Mouse (Mus musculus) forebrain, embryonic 13.5 days (tissue): ENCODE data around the gene Epb41l4b. TPM values are rescaled to one million over a fixed set of nuclear protein-coding genes. Genes with fewer than 3 reads are reported as not detected.

Experiments
- ATAC-seq: fragments of 200-750 bp; cut with Nextera tagmentation; 2 replicates; pipeline ENCODE4 v1.8.0; 2017
- H3K27ac ChIP-seq: fragments of 300-500 bp; sonication (generic); 2 replicates; pipeline ENCODE4 v1.5.1; 2015; ENCODE audit warnings: inconsistent platforms, mild to moderate bottlenecking, moderate library complexity
- H3K27me3 ChIP-seq: fragments of 300-500 bp; sonication (generic); 2 replicates; pipeline ENCODE4 v1.6.1; 2015; ENCODE audit warnings: mild to moderate bottlenecking, inconsistent platforms
- H3K36me3 ChIP-seq: fragments of 300-500 bp; sonication (generic); 2 replicates; pipeline ENCODE4 v1.6.1; 2015; ENCODE audit warnings: mild to moderate bottlenecking, inconsistent platforms; ENCODE audit not compliant: poor library complexity, severe bottlenecking
- H3K4me1 ChIP-seq: fragments of 300-500 bp; sonication (generic); 2 replicates; pipeline ENCODE4 v1.6.1; 2015; ENCODE audit warnings: inconsistent platforms
- H3K4me2 ChIP-seq: fragments of 300-500 bp; sonication (generic); 2 replicates; pipeline ENCODE4 v1.6.1; 2015; ENCODE audit warnings: inconsistent platforms, mild to moderate bottlenecking, moderate library complexity
- H3K4me3 ChIP-seq: fragments of 300-500 bp; sonication (generic); 2 replicates; pipeline ENCODE4 v1.5.1; 2015; ENCODE audit warnings: mild to moderate bottlenecking, inconsistent platforms
- H3K9ac ChIP-seq: fragments of 300-500 bp; sonication (generic); 2 replicates; pipeline ENCODE4 v1.6.1; 2015; ENCODE audit warnings: mild to moderate bottlenecking, inconsistent platforms
- H3K9me3 ChIP-seq: fragments of 300-500 bp; sonication (generic); replicated peaks from 2 replicates; pipeline ENCODE4 v1.6.1; 2016; ENCODE audit warnings: inconsistent platforms
- whole genome bisulfite sequencing: fragments of 180-500 bp; shearing (Covaris S2); methylation state at CpG from one replicate; pipeline ENCODE4 v1.1.7; 2015; 5-methylcytosine and 5-hydroxymethylcytosine counted together
- polyA plus RNA-seq: library from polyadenylated mRNA; unstranded; fragments of >200 nt; fragmentation: Nextera tagmentation; extraction: Ambion mirVana; gene quantifications from 2 replicates; pipeline ENCODE4 v1.2.1, GENCODE M21; 2015

Gene Epb41l4b
- polyA plus RNA-seq, 1 experiment from 2014 or later: 0.56 TPM

DNA sequence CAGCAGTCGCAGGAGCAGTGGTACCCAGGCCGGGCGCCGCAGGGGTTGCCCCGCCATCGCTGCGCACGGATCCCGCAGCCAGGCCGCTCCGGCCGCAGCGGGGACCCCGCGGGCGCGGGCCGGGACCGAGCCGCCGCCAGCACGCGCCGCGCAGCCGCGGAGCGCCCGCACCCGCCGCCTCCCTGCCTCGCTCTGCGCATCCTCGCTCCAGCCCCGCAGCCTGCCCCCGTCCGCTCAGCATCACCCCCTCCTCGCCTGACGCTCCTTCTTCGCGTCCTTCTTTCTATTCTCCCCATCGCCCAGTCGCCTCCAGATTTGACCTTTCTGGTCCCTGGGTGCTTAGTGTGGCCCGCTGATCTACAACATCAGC is 153.0 kb downstream of the Epb41l4b start, which contains the start of gene Frrs1l:
Gene Frrs1l (minus strand): TSS at position 177 of the 370 bp plus-strand sequence.
- Histone ChIP-seq H3K4me3 (peak within 1 kb of the TSS; percentile 68), H3K9ac (peak within 1 kb of the TSS; percentile 80), H3K36me3 (no peaks in the 10 kb centered on the region), H3K27ac (peak within 1 kb of the TSS; percentile 81), H3K9me3 (0 out of 2 replicates have a peak, but pooled peaks cover 4% of the 10 kb centered on the region), H3K4me2 (peak within 1 kb of the TSS; percentile 92), H3K27me3 (peaks cover 17% of the 10 kb centered on the region), H3K4me1 (0 out of 2 replicates have a peak, but pooled peaks cover 4% of the 10 kb centered on the region)
- WGBS: 0% methylated on average over 11 of the region's 44 CpGs
- ATAC-seq: peak; percentile 93

DNA sequence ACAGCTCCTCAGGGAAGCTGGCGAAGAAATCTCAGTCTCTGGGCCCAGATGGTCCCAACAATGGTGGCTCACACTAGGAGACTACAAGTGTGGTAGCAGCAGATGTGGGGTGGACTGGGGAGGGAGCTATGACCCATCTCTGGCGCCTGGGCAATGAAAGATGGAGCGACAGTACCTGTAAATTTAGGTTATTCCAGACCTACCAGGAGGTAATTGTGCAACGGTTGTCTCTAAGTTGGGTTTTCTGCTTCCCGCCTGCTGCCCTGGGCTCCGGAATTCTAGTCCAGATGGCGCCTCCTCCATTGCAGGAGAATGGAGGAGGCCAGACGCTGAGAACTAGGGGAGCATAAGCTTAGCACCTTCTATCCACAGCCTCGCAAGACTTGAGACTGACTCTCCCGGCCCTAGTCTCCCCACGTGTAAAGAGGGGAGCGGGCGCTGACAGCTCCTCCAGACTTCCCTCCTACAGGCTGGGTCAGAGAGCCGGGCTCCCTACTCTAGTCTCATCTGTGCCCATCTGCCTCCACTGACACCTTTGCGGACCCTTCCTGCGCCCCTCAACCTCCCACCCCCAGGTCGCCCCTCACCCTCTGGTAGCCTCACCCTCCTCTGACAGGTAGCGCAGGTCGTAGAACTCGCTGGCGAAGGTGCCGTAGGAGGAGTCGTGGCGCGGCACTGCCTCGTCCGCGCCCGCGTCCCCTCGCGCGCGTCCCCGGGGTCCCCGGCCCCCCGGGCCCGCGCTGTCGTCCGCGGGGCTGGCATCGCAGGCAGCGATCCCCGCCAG is 153.6 kb downstream of the Epb41l4b start:
- H3K27ac ChIP-seq: peak overlapping the region; percentile 81
- peak overlapping the region; percentile 92 for H3K4me2 ChIP-seq
- H3K9ac ChIP-seq: peak overlapping the region; percentile 80
- WGBS: under 1% methylated on average over 40 of the region's 45 CpGs
- H3K27me3 ChIP-seq: peaks cover 17% of the 10 kb centered on the region
- peak; percentile 87 for ATAC-seq
- H3K36me3 ChIP-seq: no peaks in the 10 kb centered on the region
- H3K9me3 ChIP-seq: 0 out of 2 replicates have a peak, but pooled peaks cover 4% of the 10 kb centered on the region
- H3K4me1 ChIP-seq: 0 out of 2 replicates have a peak, but pooled peaks cover 4% of the 10 kb centered on the region
- H3K4me3 ChIP-seq: peak overlapping the region; percentile 68

DNA sequence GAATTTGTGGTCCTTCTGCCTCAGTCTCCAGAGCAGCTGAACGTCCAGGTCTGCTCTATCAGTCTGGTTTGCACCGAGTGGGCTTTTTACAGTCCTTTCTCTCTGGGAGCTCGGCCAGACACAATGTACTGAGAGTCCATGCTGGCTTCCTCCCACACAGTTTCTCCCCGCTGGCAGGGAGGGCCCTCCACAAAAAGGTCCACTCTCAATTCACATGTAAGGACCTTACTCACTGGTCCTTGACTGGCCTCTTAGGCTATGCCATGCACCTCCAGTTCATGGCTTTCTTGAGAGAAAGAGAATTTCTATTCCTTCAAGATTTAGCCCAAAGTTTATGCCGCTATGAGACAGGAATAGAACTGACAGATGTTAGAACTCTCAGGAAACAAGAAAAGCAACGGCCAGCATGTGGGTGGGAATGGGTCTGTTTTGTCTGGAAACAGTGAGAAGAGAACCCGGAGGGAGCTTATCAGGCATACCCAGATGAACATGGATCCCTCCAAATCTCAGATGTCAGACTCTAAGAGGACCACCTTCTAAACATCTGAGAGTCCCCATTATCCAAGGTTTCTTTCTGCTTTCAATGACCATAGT is 177.6 kb downstream of the Epb41l4b start:
- Histone ChIP-seq H3K9me3 (no peaks in the 10 kb centered on the region), H3K4me3 (no peak overlapping the region), H3K27me3 (no peaks in the 10 kb centered on the region), H3K36me3 (peaks cover 29% of the 10 kb centered on the region), H3K27ac (no peak overlapping the region), H3K4me1 (no peaks in the 10 kb centered on the region), H3K4me2 (no peak overlapping the region), H3K9ac (no peak overlapping the region)
- ATAC-seq: no peak
- 85% methylated on average over 7 of the region's 7 CpGs for WGBS

DNA sequence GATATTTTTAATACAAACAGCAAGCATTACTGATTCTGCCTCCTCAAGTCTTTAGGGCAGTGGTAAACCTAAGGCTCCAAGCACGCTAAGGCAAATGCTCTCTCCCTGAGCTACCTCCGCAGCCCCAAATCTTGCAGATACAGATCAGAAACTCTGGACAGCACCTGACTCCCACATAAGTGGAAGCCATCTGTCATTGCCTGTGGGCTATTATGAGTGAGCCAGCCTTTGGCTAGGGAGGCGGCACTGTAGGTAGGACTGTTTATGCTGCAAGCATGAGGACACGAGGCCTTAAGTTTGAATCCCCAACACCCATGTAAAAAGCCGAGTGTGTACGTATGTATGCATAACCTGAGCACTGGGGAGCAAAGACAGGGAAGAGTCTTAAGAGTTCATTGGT is 179.6 kb downstream of the Epb41l4b start:
- H3K27ac ChIP-seq: no peak overlapping the region
- no peaks in the 10 kb centered on the region for H3K9me3 ChIP-seq
- no peak overlapping the region for H3K4me3 ChIP-seq
- ATAC-seq: no peak
- no peak overlapping the region for H3K4me2 ChIP-seq
- 92% methylated on average over 6 of the region's 6 CpGs for WGBS
- no peaks in the 10 kb centered on the region for H3K4me1 ChIP-seq
- peaks cover 33% of the 10 kb centered on the region for H3K36me3 ChIP-seq
- H3K9ac ChIP-seq: no peak overlapping the region
- no peaks in the 10 kb centered on the region for H3K27me3 ChIP-seq

DNA sequence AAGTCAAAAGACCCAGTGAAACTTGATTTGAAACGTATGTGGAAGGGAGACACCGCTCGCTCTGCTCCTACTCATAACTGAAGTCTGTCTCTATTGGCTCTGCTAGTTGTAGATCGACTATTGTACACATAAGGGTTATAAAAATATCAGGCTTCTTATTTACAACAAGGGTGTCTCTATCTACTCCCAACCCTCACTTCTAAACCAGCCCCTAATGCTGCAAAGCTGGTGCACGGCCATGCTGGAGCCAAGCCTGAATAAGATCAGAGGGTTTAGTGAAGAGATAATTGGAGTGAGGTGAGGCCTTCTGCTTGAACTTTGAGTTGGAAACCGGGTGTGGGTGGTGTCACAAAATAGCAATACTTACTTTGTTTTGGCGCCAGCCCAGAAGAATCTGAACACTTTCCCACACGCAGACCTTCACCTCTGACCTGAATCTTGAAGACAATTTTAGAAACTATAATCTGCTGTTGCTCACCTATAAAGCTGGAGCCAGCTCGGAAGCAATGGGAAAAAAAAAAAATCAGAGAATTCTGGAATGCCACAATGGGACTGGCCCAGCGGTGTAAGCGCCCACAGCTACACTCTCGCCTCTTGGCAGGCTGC is 181.8 kb downstream of the Epb41l4b start:
- H3K4me1 ChIP-seq: no peaks in the 10 kb centered on the region
- WGBS: 90% methylated on average over 12 of the region's 12 CpGs
- ATAC-seq: no peak
- no peak overlapping the region for H3K9ac ChIP-seq
- H3K27me3 ChIP-seq: no peaks in the 10 kb centered on the region
- no peak overlapping the region for H3K27ac ChIP-seq
- no peak overlapping the region for H3K4me2 ChIP-seq
- no peaks in the 10 kb centered on the region for H3K9me3 ChIP-seq
- no peak overlapping the region for H3K4me3 ChIP-seq
- H3K36me3 ChIP-seq: peaks cover 16% of the 10 kb centered on the region; the same call in 1 of the 2 replicates

DNA sequence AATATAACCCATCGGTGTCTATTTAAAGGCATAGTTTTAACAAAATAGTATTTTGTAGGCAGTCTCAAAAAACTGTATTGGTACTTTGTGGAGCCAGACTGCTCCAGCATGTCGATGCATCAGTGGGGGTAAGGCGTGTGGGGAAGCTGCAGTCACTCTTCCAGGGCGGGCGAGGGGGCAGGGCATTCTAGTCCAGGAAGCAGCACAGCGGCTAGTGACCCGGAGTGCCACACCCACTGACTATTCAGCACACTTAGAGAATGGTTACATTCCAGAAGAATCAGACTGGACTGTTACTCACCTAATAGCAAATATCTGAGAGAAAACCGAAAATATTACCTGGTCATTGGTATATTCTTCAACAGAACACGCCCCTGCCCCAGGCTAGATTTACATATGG is 185.7 kb downstream of the Epb41l4b start:
- Histone ChIP-seq H3K4me1 (no peaks in the 10 kb centered on the region), H3K36me3 (peaks cover 12% of the 10 kb centered on the region; the same call in 1 of the 2 replicates), H3K27me3 (no peaks in the 10 kb centered on the region), H3K9me3 (no peaks in the 10 kb centered on the region), H3K4me2 (no peak overlapping the region), H3K4me3 (no peak overlapping the region), H3K9ac (no peak overlapping the region), H3K27ac (no peak overlapping the region)
- ATAC-seq: no peak
- WGBS: 68% methylated on average over 9 of the region's 9 CpGs

DNA sequence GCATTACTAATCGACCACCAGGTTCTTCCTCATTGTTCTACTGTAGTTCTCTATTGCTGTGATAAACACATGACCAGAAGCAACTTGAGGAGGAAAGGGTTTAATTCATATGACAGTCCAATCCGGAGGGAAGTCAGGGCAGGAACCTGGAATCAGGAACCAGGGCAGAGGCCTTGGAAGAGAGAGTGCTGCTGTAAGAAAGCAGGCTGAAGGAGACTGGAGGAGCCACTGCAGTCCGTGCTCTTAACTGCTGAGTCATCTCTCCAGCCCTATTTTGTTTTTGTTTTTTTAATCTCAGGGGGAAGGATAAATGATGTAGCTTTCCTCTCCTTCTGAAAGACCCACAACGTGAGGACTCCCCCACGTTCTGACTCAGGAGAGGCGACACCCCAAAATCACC is 190.0 kb downstream of the Epb41l4b start:
- 65% methylated on average over 6 of the region's 6 CpGs for WGBS
- no peak for ATAC-seq

DNA sequence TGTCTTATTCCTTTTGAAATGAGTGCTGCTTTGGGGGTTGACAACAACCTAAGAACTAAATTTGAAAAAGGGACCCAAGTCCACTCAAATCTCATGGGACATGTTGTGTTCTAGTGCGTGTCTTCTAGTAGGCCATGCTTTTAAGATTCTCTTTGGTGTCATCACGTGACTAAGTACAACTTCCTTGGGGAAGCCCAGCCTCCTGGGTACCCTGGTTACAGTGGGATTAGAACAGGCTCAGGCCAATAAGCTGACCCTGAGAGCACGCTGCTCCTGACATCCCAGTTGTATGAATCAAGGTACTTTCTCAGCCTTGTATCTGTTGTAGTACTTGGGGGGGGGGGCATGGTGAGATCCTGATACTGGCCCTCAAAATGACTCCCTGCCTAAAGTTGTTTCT is 191.5 kb downstream of the Epb41l4b start:
- Histone ChIP-seq H3K9me3 (no peaks in the 10 kb centered on the region), H3K27me3 (no peaks in the 10 kb centered on the region), H3K4me2 (no peak overlapping the region), H3K9ac (no peak overlapping the region), H3K27ac (no peak overlapping the region), H3K4me1 (no peaks in the 10 kb centered on the region; the same call in 1 of the 2 replicates), H3K36me3 (no peaks in the 10 kb centered on the region), H3K4me3 (no peak overlapping the region)
- ATAC-seq: no peak
- 85% methylated on average over 3 of the region's 3 CpGs for WGBS

More for the DNA sequence above, 190.0 kb downstream of the Epb41l4b start:
- H3K36me3 ChIP-seq: no peaks in the 10 kb centered on the region
- no peaks in the 10 kb centered on the region for H3K9me3 ChIP-seq
- H3K27ac ChIP-seq: no peak overlapping the region
- no peak overlapping the region for H3K4me3 ChIP-seq
- no peak overlapping the region for H3K9ac ChIP-seq
- H3K27me3 ChIP-seq: no peaks in the 10 kb centered on the region
- H3K4me2 ChIP-seq: no peak overlapping the region
- H3K4me1 ChIP-seq: no peaks in the 10 kb centered on the region

DNA sequence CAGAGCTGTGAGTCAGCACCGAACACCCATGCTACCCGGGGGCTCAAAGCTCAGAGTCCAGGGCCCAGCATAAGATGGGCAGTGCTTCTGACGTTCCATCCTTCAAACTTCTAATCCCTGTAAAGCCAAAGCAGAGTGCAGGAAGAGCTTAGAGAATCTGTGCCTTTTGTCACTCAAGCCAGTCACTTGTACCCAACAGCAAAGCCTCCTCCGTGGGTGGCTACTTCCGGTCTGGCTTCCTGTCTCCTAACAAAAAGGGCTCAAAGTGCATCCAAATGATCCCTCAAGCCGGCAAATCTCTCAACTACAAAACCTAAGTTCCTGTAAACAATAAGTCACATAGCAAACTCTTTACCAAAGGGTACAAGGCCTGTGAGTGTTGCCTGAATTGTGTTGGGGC is 193.7 kb downstream of the Epb41l4b start:
- Histone ChIP-seq H3K9me3 (no peaks in the 10 kb centered on the region), H3K9ac (no peak overlapping the region), H3K27ac (no peak overlapping the region), H3K4me2 (no peak overlapping the region), H3K27me3 (no peaks in the 10 kb centered on the region), H3K4me1 (peaks cover 18% of the 10 kb centered on the region), H3K4me3 (no peak overlapping the region), H3K36me3 (no peaks in the 10 kb centered on the region)
- WGBS: 69% methylated on average over 6 of the region's 6 CpGs
- ATAC-seq: no peak

DNA sequence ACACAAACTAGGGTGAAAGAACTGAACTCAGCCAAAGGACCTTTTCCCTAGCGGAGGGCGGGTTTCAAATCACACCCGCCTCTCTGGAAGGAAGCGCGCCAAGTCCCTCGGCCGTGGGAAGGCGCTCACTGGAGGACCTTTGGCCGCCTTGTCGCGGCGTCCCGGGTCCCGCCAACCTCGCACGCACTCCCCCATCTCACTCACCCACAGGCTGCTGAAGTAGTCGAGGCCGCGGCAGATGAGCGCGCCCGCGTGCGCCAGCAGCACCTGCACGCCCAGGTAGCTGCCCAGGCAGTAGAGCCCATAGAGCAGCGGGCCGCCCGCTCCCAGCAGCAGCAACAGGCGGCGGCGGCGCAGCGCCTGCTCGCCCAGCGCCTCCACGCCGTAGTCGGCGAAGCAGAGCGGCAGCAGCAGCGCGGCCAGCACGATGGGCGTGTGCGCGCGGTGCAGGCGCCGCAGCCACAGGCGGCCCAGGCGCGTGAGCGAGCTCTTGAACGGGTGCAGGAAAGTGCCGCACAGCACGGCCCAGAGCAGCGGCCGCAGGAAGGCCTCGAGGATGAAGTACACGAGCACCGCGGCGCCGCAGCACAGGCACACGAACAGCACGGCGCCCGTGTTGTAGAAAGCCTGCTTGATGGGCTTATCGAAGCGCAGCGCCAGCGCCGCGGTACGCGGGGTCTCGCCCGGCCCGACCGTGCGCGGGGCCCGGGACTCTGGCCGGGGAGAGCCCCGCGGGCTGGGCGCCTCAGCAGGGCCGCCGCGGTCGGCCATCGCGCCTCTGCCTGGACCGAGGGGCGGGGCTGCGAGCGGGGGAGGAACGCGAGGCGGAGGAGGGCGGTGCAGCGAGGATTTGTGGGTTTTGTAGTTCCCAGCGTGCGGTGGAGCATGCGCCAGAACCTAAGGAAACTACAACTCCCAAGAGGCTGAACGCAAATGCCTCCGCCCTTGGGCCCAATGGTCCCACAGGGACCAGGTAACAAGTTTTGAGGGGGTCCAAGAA is 196.3 kb downstream of the Epb41l4b start, which contains the start of gene Tmem245:
Gene Tmem245 (minus strand): TSS at position 797 of the 1,000 bp plus-strand sequence.
- Histone ChIP-seq H3K27me3 (no peaks in the 10 kb centered on the region), H3K27ac (peak within 1 kb of the TSS; percentile 82), H3K4me1 (peaks cover 38% of the 10 kb centered on the region), H3K9ac (peak within 1 kb of the TSS; percentile 86), H3K36me3 (no peaks in the 10 kb centered on the region), H3K4me3 (peak within 1 kb of the TSS; percentile 87), H3K9me3 (no peaks in the 10 kb centered on the region), H3K4me2 (peak within 1 kb of the TSS; percentile 94)
- ATAC-seq: peak; percentile 98
- under 1% methylated on average over 94 of the region's 107 CpGs for WGBS

DNA sequence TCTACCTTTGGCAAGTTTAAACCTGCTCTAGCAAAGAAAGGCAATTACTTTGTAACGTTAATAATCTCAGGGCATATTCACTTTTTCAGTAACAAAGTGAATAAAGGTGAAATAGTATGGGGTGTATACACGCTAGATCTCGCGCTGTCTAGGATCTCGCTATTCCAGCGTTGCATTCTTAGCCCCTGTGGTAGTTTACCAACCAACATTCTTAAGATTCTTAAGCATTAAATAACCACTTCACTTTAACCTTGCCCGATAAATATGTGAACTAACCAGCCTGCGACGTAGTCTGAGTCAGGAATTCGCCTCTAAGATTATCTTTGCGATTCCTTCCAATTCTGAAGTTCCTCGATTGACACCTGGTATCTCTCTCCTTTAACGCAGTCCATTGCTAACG is 197.1 kb downstream of the Epb41l4b start:
- peak overlapping the region; percentile 94 for H3K4me2 ChIP-seq
- peaks cover 43% of the 10 kb centered on the region for H3K4me1 ChIP-seq
- H3K27me3 ChIP-seq: no peaks in the 10 kb centered on the region
- peak overlapping the region; percentile 86 for H3K9ac ChIP-seq
- H3K36me3 ChIP-seq: no peaks in the 10 kb centered on the region
- H3K9me3 ChIP-seq: no peaks in the 10 kb centered on the region
- WGBS: 2% methylated on average over 14 of the region's 14 CpGs
- no peak overlapping the region for H3K27ac ChIP-seq
- no peak for ATAC-seq
- peak overlapping the region; percentile 87 for H3K4me3 ChIP-seq
